Mouse (Mus musculus): ENCODE results near the gene Zfp12.

DNA sequence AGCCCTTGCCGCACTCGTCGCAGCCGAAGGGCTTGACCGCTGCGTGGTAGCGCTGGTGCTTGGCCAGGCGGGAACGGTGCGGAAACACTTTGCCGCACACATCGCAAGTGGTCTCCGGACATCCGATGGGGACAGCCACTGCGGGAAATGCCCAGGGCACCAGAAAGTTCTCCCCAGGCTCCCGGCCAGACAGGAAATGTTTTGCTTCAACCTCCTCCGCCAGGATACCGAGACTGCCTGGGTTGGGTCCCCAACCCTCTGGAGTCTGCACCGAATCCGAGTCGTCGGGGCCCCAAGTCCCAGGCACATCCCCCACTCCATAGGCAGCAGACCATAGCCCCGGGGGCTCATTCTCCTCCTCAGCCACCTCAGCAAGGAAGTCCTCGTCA is 20.2 kb downstream of the Zfp12 start:
- TF ChIP-seq CTCF (IDR thresholded peaks at IDR 0.05; ENCODE audit: control insufficient read depth, insufficient read depth, insufficient replicate concordance, low read depth, low read length) = no peak
- TF ChIP-seq POLR2A (IDR thresholded peaks at IDR 0.05; ENCODE audit: control insufficient read depth, low read depth, low read length) = no peak
